25 mouse cellular contexts compared by ENCODE assay signal in genomic region chr4:152243969-152244368, GRCm38 (mm10). TPM values are rescaled to one million over a fixed set of nuclear protein-coding genes. Genes with fewer than 3 reads are reported as not detected.
DNase-seq lines count a peak whose midpoint lies in the region; TF ChIP-seq lines count a peak whose summit lies in the region.
"Had no signal": no experiment of that assay in that cellular context is flagged by ENCODE, and none has a peak within 500 bp of the region (broad histone marks: within the 10 kb centered on the region; RNA-seq: fewer than 3 reads in every experiment).

No protein-coding gene starts in this region.

- no peaks in the 10 kb centered on the region for H3K27me3 ChIP-seq in heart, embryonic 10.5 days (ENCODE audit: insufficient read depth, poor library complexity, severe bottlenecking)
- no peaks in the 10 kb centered on the region for H3K27me3 ChIP-seq in embryonic facial prominence, embryonic 10.5 days (replicated peaks; ENCODE audit: low read depth, poor library complexity, severe bottlenecking)
- H3K27me3 ChIP-seq: forebrain, embryonic 12.5 days; hindbrain, embryonic 15.5 days; limb, embryonic 15.5 days; neural tube, embryonic 13.5 days; Patski had no signal

- H3K36me3 ChIP-seq in heart, embryonic 10.5 days = no peaks in the 10 kb centered on the region
- peaks cover 12% of the 10 kb centered on the region for H3K36me3 ChIP-seq in embryonic facial prominence, embryonic 10.5 days (replicated peaks)

- intact Hi-C loops in heart, postnatal 25 days (cut with DNase I) = no loop called here
- intact Hi-C loops in left cerebral cortex, adult 2 months (cut with DNase I) = loop anchor here (2.0 kb wide), 1 partner anchor 17 kb away; no protein-coding TSS in a partner anchor
- intact Hi-C loops in left cerebral cortex, postnatal 14 days (cut with DNase I) = no loop called here

- no peaks in the 10 kb centered on the region for H3K9me3 ChIP-seq in heart, embryonic 10.5 days
- H3K9me3 ChIP-seq in embryonic facial prominence, embryonic 10.5 days = no peaks in the 10 kb centered on the region
- H3K9me3 ChIP-seq: forebrain, embryonic 12.5 days; hindbrain, embryonic 15.5 days; limb, embryonic 15.5 days; neural tube, embryonic 13.5 days had no signal

- no peak for DNase-seq in heart, embryonic 10.5 days (ENCODE audit: low spot score)
- DNase-seq in heart, postnatal 25 days (ENCODE audit: low spot score) = no peak
- DNase-seq in left cerebral cortex, adult 2 months (ENCODE audit: extremely low spot score in 1 of 2, low spot score in 2 of 2) = no peak
- DNase-seq in left cerebral cortex, postnatal 14 days (ENCODE audit: low spot score in 2 of 2) = no peak
- DNase-seq in cerebellum, adult 9-11 months = peak; percentile 79
- no peak for DNase-seq in embryonic facial prominence, embryonic 10.5 days (ENCODE audit: low spot score)
- no peak for DNase-seq in ovary, postnatal 36 days (ENCODE audit: low spot score)
- DNase-seq: adrenal gland, postnatal 14 days; embryo, embryonic 11 days; heart, adult 18-20 months; lung, postnatal 10 days; right cerebral cortex, postnatal 14 days; thymus, postnatal 14 days had no signal

- no peak overlapping the region for H3K4me3 ChIP-seq in heart, embryonic 10.5 days
- H3K4me3 ChIP-seq in left cerebral cortex, adult 2 months = no peak overlapping the region
- H3K4me3 ChIP-seq in embryonic facial prominence, embryonic 10.5 days = no peak overlapping the region
- H3K4me3 ChIP-seq: forebrain, embryonic 12.5 days; hindbrain, embryonic 15.5 days; limb, embryonic 15.5 days; neural tube, embryonic 13.5 days had no signal

- peak overlapping the region; percentile 77 for H3K27ac ChIP-seq in heart, embryonic 10.5 days
- H3K27ac ChIP-seq in left cerebral cortex, adult 2 months = peak overlapping the region; percentile 70
- H3K27ac ChIP-seq in embryonic facial prominence, embryonic 10.5 days (replicated peaks) = 0 out of 2 replicates have a peak overlapping the region, but pooled peaks have one; percentile 32
- H3K27ac ChIP-seq: forebrain, embryonic 12.5 days; hindbrain, embryonic 15.5 days; kidney, postnatal 0 days; limb, embryonic 15.5 days; neural tube, embryonic 13.5 days had no signal

- H3K4me1 ChIP-seq in heart, embryonic 10.5 days = peaks cover 72% of the 10 kb centered on the region
- peaks cover 43% of the 10 kb centered on the region for H3K4me1 ChIP-seq in embryonic facial prominence, embryonic 10.5 days
- H3K4me1 ChIP-seq: limb, embryonic 15.5 days had no signal

- WGBS in heart, embryonic 10.5 days = 88% methylated on average over 8 of the region's 8 CpGs
- WGBS in embryonic facial prominence, embryonic 10.5 days = 89% methylated on average over 8 of the region's 8 CpGs

- TF ChIP-seq CTCF in left cerebral cortex, adult 2 months (IDR thresholded peaks at IDR 0.05) = no peak

RNA-seq across cellular contexts. Expression of gene Gpr153, which starts 30.1 kb away (rescaled TPM):
- polyA plus RNA-seq in heart, embryonic 10.5 days (2016; fragmentation: Nextera tagmentation; extraction: Ambion mirVana) = 5.5 and 6.3 TPM in 2 replicates
- 10 to 100 TPM; 14.3 to 14.9 TPM for total RNA-seq in heart, postnatal 25 days (2021)
- 10 to 100 TPM; 29.6 to 35.9 TPM for total RNA-seq in left cerebral cortex, adult 2 months (2021)
- 10 to 100 TPM; 31.2 to 31.6 TPM for total RNA-seq in left cerebral cortex, postnatal 14 days (2021)
- polyA plus RNA-seq in embryonic facial prominence, embryonic 10.5 days (2016; fragmentation: Nextera tagmentation; extraction: Ambion mirVana) = 2.7 and 4.0 TPM in 2 replicates
- polyA plus RNA-seq: activated CD4-positive, CD25-positive, alpha-beta regulatory T cell, adult 4 months had no signal

RNA-seq across cellular contexts. Expression of gene Hes3, which starts 47.5 kb away (rescaled TPM):
- polyA plus RNA-seq in heart, embryonic 10.5 days (2016; fragmentation: Nextera tagmentation; extraction: Ambion mirVana) = not detected in 2 replicates
- not detected for total RNA-seq in heart, postnatal 25 days (2021)
- under 1 TPM; 0.30 to 0.32 TPM for total RNA-seq in left cerebral cortex, adult 2 months (2021)
- total RNA-seq in left cerebral cortex, postnatal 14 days (2021) = under 1 TPM; 0.20 to 0.42 TPM
- polyA plus RNA-seq in embryonic facial prominence, embryonic 10.5 days (2016; fragmentation: Nextera tagmentation; extraction: Ambion mirVana) = 0.10 and 2.3 TPM in 2 replicates
- total RNA-seq: adrenal gland, postnatal 14 days; heart, adult 18-20 months; layer of hippocampus, adult 8-10 months; left cerebral cortex, adult 18-20 months; monocyte, adult 5-6 weeks had no signal
- polyA plus RNA-seq: activated CD4-positive, CD25-positive, alpha-beta regulatory T cell, adult 4 months; intestine, postnatal 0 days; kidney, postnatal 0 days; limb, embryonic 15.5 days; liver, embryonic 16.5 days had no signal

RNA-seq across cellular contexts. Expression of gene Icmt, which starts 53.1 kb away (rescaled TPM):
- polyA plus RNA-seq in heart, embryonic 10.5 days (2016; fragmentation: Nextera tagmentation; extraction: Ambion mirVana) = 23.1 and 27.4 TPM in 2 replicates
- 10 to 100 TPM; 25.2 to 26.7 TPM for total RNA-seq in heart, postnatal 25 days (2021)
- 10 to 100 TPM; 49.8 to 54.3 TPM for total RNA-seq in left cerebral cortex, adult 2 months (2021)
- total RNA-seq in left cerebral cortex, postnatal 14 days (2021) = 10 to 100 TPM; 43.1 to 45.0 TPM
- 29.5 and 30.2 TPM in 2 replicates for polyA plus RNA-seq in embryonic facial prominence, embryonic 10.5 days (2016; fragmentation: Nextera tagmentation; extraction: Ambion mirVana)
